Comparison of ENCODE assay signal across 11 mouse cellular contexts in genomic region chr4:34782730-34783129, GRCm38 (mm10). TPM values are rescaled to one million over a fixed set of nuclear protein-coding genes. Genes with fewer than 3 reads are reported as not detected.
A peak's percentile ranks its signal among the peaks of the same experiment; 100 is the strongest.
DNase-seq lines count a peak whose midpoint lies in the region; ATAC-seq and TF ChIP-seq lines count a peak whose summit lies in the region.
"Had no signal": no experiment of that assay in that cellular context is flagged by ENCODE, and none has a peak within 500 bp of the region (broad histone marks: within the 10 kb centered on the region; RNA-seq: fewer than 3 reads in every experiment).

No protein-coding gene starts in this region.

- no peak overlapping the region for H3K9ac ChIP-seq in hindbrain, embryonic 11.5 days (ENCODE audit: low read depth, low read length)
- no peak overlapping the region for H3K9ac ChIP-seq in hindbrain, embryonic 12.5 days

- no peak overlapping the region for H3K27ac ChIP-seq in hindbrain, embryonic 11.5 days (ENCODE audit: low read depth, low read length)
- H3K27ac ChIP-seq in hindbrain, embryonic 12.5 days, result no peak overlapping the region
- H3K27ac ChIP-seq in cortical plate, adult 2 months (ENCODE audit: insufficient read depth, low read length), result no peak overlapping the region

- peak; percentile 34; the same call in 1 of the 2 replicates for TF ChIP-seq CTCF in cortical plate, adult 2 months (IDR thresholded peaks at IDR 0.05; ENCODE audit: extremely low read depth, insufficient read depth, low read length)

- TF ChIP-seq POLR2A in cortical plate, adult 2 months (IDR thresholded peaks at IDR 0.05; ENCODE audit: extremely low read depth, insufficient read depth, low read length), result no peak

- H3K27me3 ChIP-seq in hindbrain, embryonic 11.5 days (ENCODE audit: control insufficient read depth, insufficient read depth, low read length), result no peaks in the 10 kb centered on the region
- no peaks in the 10 kb centered on the region for H3K27me3 ChIP-seq in hindbrain, embryonic 12.5 days

- no peak overlapping the region for H3K4me2 ChIP-seq in hindbrain, embryonic 11.5 days (replicated peaks; ENCODE audit: low read depth, low read length)
- H3K4me2 ChIP-seq in hindbrain, embryonic 12.5 days (replicated peaks), result no peak overlapping the region

- no peaks in the 10 kb centered on the region for H3K36me3 ChIP-seq in hindbrain, embryonic 11.5 days (ENCODE audit: control insufficient read depth, insufficient read depth, low read length)
- H3K36me3 ChIP-seq in hindbrain, embryonic 12.5 days, result no peaks in the 10 kb centered on the region

- H3K4me1 ChIP-seq in hindbrain, embryonic 11.5 days (replicated peaks; ENCODE audit: control insufficient read depth, insufficient read depth, low read length), result no peaks in the 10 kb centered on the region
- H3K4me1 ChIP-seq in hindbrain, embryonic 12.5 days, result no peaks in the 10 kb centered on the region
- H3K4me1 ChIP-seq in cortical plate, adult 2 months (ENCODE audit: control insufficient read depth, insufficient read depth, low read length), result no peaks in the 10 kb centered on the region

- ATAC-seq in hindbrain, embryonic 11.5 days (ENCODE audit: low FRiP score), result no peak
- ATAC-seq in hindbrain, embryonic 12.5 days (ENCODE audit: low FRiP score), result no peak

- 40% methylated on average over 4 of the region's 4 CpGs for WGBS in hindbrain, embryonic 11.5 days
- 36% methylated on average over 4 of the region's 4 CpGs for WGBS in hindbrain, embryonic 12.5 days

- H3K9me3 ChIP-seq in hindbrain, embryonic 11.5 days (ENCODE audit: control insufficient read depth, low read length), result no peaks in the 10 kb centered on the region
- H3K9me3 ChIP-seq in hindbrain, embryonic 12.5 days (replicated peaks), result no peaks in the 10 kb centered on the region

- H3K4me3 ChIP-seq in hindbrain, embryonic 11.5 days (ENCODE audit: low read depth, low read length), result no peak overlapping the region
- no peak overlapping the region for H3K4me3 ChIP-seq in hindbrain, embryonic 12.5 days
- H3K4me3 ChIP-seq in cortical plate, adult 2 months (ENCODE audit: insufficient read depth, low read length), result no peak overlapping the region

- DNase-seq in hindbrain, embryonic 11.5 days (ENCODE audit: low spot score), result peak; percentile 24
- peak; percentile 29 for DNase-seq in right cerebral cortex, postnatal 14 days
- no peak for DNase-seq in right cerebral cortex, postnatal 25 days
- peak; percentile 19 to 24 for DNase-seq in thymus, postnatal 36 days
- no peak for DNase-seq in gastrocnemius, postnatal 10 days
- DNase-seq in urinary bladder, postnatal 4 days (ENCODE audit: low spot score in 2 of 2), result no peak

RNA-seq across cellular contexts. Expression of gene Smim8, which starts 4.5 kb away (rescaled TPM):
- polyA plus RNA-seq in hindbrain, embryonic 11.5 days (2014; fragmentation: Nextera tagmentation; extraction: Ambion mirVana), result 43.6 and 50.5 TPM in 2 replicates
- polyA plus RNA-seq in hindbrain, embryonic 12.5 days (2016; fragmentation: Nextera tagmentation; extraction: Ambion mirVana), result 43.2 and 48.0 TPM in 2 replicates
- 27.1 and 30.9 TPM in 2 replicates for polyA plus RNA-seq in cortical plate, adult 2 months (2012; rRNA removed)
- 10 to 100 TPM; 27.1 to 29.0 TPM for total RNA-seq in gastrocnemius, postnatal 10 days (2021)

RNA-seq across cellular contexts. Expression of gene Gm136, which starts 26.7 kb away (rescaled TPM):
- polyA plus RNA-seq in hindbrain, embryonic 11.5 days (2014; fragmentation: Nextera tagmentation; extraction: Ambion mirVana), result not detected in 2 replicates
- polyA plus RNA-seq in hindbrain, embryonic 12.5 days (2016; fragmentation: Nextera tagmentation; extraction: Ambion mirVana), result not detected in 2 replicates
- polyA plus RNA-seq in cortical plate, adult 2 months (2012; rRNA removed), result 0.09 TPM in 1 of 2 replicates, not detected in the other
- not detected for total RNA-seq in gastrocnemius, postnatal 10 days (2021)
- total RNA-seq: gastrocnemius, postnatal 4 days had no signal
- polyA plus RNA-seq: liver, embryonic 16.5 days; neural tube, embryonic 14.5 days had no signal

RNA-seq across cellular contexts. Expression of gene Cfap206, which starts 52.7 kb away (rescaled TPM):
- polyA plus RNA-seq in hindbrain, embryonic 11.5 days (2014; fragmentation: Nextera tagmentation; extraction: Ambion mirVana), result 4.5 and 5.1 TPM in 2 replicates
- 5.2 and 5.3 TPM in 2 replicates for polyA plus RNA-seq in hindbrain, embryonic 12.5 days (2016; fragmentation: Nextera tagmentation; extraction: Ambion mirVana)
- polyA plus RNA-seq in cortical plate, adult 2 months (2012; rRNA removed), result 2.0 and 2.1 TPM in 2 replicates
- total RNA-seq in gastrocnemius, postnatal 10 days (2021), result not detected
- total RNA-seq: gastrocnemius, postnatal 4 days had no signal
- polyA plus RNA-seq: liver, embryonic 16.5 days had no signal

Comparison
In these comparisons a context has a peak if more than half of its experiments do, and no peak if none do; other contexts are left out.
1. DNase-seq: peak in hindbrain, embryonic 11.5 days (single experiment), right cerebral cortex, postnatal 14 days (single experiment) and thymus, postnatal 36 days (2 of 2); none in right cerebral cortex, postnatal 25 days (single experiment), gastrocnemius, postnatal 10 days (single experiment) and urinary bladder, postnatal 4 days (0 of 2).